8 mouse cellular contexts compared by ENCODE assay signal in the genomic region with DNA sequence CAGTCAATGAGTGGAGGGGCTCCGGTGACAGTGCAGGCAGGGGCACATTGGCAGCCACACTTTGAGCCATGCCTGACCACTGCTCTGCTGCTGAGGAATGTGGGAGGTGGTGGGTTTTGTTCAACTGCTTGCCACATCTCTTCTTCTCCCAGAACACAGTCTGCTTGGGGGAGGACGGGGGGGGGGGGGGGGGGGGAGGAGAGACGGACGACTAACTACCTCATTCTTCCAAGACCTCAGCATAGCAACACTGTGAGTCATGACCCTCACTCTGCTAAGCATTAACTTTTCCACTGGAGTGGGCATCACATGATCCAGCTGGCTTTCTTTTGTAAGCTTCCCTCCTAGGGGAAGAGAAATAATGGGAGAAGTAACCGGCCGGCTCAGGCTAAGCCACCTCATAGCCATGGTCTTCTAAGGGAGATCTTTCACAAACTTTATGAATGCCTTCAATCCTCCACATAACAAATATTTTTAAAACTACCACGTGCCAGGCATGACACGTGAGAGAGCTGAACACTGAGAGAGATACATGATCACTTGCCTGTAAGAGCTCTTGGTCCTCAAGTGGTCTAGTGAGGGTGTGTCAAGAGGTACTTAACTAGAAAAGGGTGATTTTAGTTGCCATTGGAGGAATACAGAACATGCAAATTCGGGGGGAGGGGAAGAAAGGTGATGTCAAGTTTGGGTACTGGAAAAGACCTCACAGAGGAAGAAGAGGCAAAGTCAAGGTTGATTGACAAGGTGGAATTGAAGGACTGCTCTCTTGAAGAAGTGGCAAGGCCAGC. TPM values are rescaled to one million over a fixed set of nuclear protein-coding genes. Genes with fewer than 3 reads are reported as not detected.
DNase-seq lines count a peak whose midpoint lies in the region; ATAC-seq and TF ChIP-seq lines count a peak whose summit lies in the region.

No protein-coding gene starts in this region.

- TF ChIP-seq POLR2A in limb, embryonic 14.5 days (IDR thresholded peaks at IDR 0.05; ENCODE audit: borderline replicate concordance, extremely low read depth, insufficient read depth, insufficient read length): no peak
- no peak for TF ChIP-seq POLR2A in thymus, adult 2 months (IDR thresholded peaks at IDR 0.05; ENCODE audit: control insufficient read depth, extremely low read depth, insufficient read depth, low read length, poor library complexity)

- H3K4me2 ChIP-seq in limb, embryonic 14.5 days (replicated peaks; ENCODE audit: low read depth, low read length, severe bottlenecking): no peak overlapping the region
- no peak overlapping the region for H3K4me2 ChIP-seq in stomach, embryonic 14.5 days (replicated peaks; ENCODE audit: low read depth, low read length)

- no peaks in the 10 kb centered on the region for H3K36me3 ChIP-seq in heart, embryonic 10.5 days
- no peaks in the 10 kb centered on the region for H3K36me3 ChIP-seq in limb, embryonic 14.5 days (ENCODE audit: control insufficient read depth, insufficient read depth, low read length)
- H3K36me3 ChIP-seq in stomach, embryonic 14.5 days (ENCODE audit: control insufficient read depth, insufficient read depth, low read length): no peaks in the 10 kb centered on the region
- no peaks in the 10 kb centered on the region for H3K36me3 ChIP-seq in thymus, adult 2 months (ENCODE audit: control insufficient read depth, insufficient read depth, low read length)

- ATAC-seq in limb, embryonic 14.5 days (ENCODE audit: low FRiP score, low read depth): 0 out of 2 replicates have a peak, but pooled peaks have one; percentile 57
- ATAC-seq in stomach, embryonic 14.5 days (ENCODE audit: insufficient number of reproducible peaks, insufficient read depth, low FRiP score, low read depth): peak; percentile 62; the same call in 1 of the 2 replicates
- ATAC-seq in megakaryocyte-erythroid progenitor cell, adult 5-6 weeks (replicated peaks; ENCODE audit: low FRiP score, low TSS enrichment, poor library complexity, severe bottlenecking): no peak

- H3K9ac ChIP-seq in limb, embryonic 14.5 days (ENCODE audit: low read depth, low read length, severe bottlenecking): no peak overlapping the region
- H3K9ac ChIP-seq in stomach, embryonic 14.5 days (replicated peaks; ENCODE audit: low read depth, low read length): no peak overlapping the region

- H3K9me3 ChIP-seq in heart, embryonic 10.5 days: no peaks in the 10 kb centered on the region
- H3K9me3 ChIP-seq in limb, embryonic 14.5 days (ENCODE audit: control insufficient read depth, low read length): no peaks in the 10 kb centered on the region
- no peaks in the 10 kb centered on the region for H3K9me3 ChIP-seq in stomach, embryonic 14.5 days (ENCODE audit: control insufficient read depth, low read depth, low read length)

- TF ChIP-seq CTCF in thymus, adult 2 months (IDR thresholded peaks at IDR 0.05; ENCODE audit: borderline replicate concordance, control insufficient read depth, extremely low read depth, insufficient read depth, low read length, poor library complexity): no peak

- DNase-seq in ovary, adult 18-20 months (ENCODE audit: low spot score): peak; percentile 31
- DNase-seq in ovary, postnatal 14 days (ENCODE audit: low spot score): no peak
- DNase-seq in heart, embryonic 10.5 days (ENCODE audit: low spot score): peak; percentile 86
- DNase-seq in limb, embryonic 14.5 days (ENCODE audit: low spot score): peak; percentile 39
- no peak for DNase-seq in thymus, adult 2 months
- DNase-seq in cerebellum, postnatal 10 days: no peak

- H3K27me3 ChIP-seq in heart, embryonic 10.5 days (ENCODE audit: insufficient read depth, poor library complexity, severe bottlenecking): no peaks in the 10 kb centered on the region
- no peaks in the 10 kb centered on the region for H3K27me3 ChIP-seq in limb, embryonic 14.5 days (ENCODE audit: control insufficient read depth, insufficient read depth, low read length)
- H3K27me3 ChIP-seq in stomach, embryonic 14.5 days (ENCODE audit: control insufficient read depth, insufficient read depth, low read length): no peaks in the 10 kb centered on the region
- no peaks in the 10 kb centered on the region; the same call in 1 of the 2 replicates for H3K27me3 ChIP-seq in thymus, adult 2 months (ENCODE audit: control insufficient read depth, insufficient read depth, low read length)

- peak overlapping the region; percentile 59 for H3K27ac ChIP-seq in heart, embryonic 10.5 days
- no peak overlapping the region for H3K27ac ChIP-seq in limb, embryonic 14.5 days (replicated peaks; ENCODE audit: low read depth, low read length)
- H3K27ac ChIP-seq in stomach, embryonic 14.5 days (ENCODE audit: low read length): peak overlapping the region; percentile 73
- H3K27ac ChIP-seq in thymus, adult 2 months (ENCODE audit: control insufficient read depth, insufficient read depth, low read length): no peak overlapping the region

- peaks cover 29% of the 10 kb centered on the region for H3K4me1 ChIP-seq in heart, embryonic 10.5 days
- peaks cover 8% of the 10 kb centered on the region for H3K4me1 ChIP-seq in limb, embryonic 14.5 days (ENCODE audit: control insufficient read depth, insufficient read depth, low read length)
- H3K4me1 ChIP-seq in stomach, embryonic 14.5 days (ENCODE audit: control insufficient read depth, insufficient read depth, low read length): peaks cover 46% of the 10 kb centered on the region
- H3K4me1 ChIP-seq in thymus, adult 2 months (replicated peaks; ENCODE audit: control insufficient read depth, insufficient read depth, low read length): peaks cover 14% of the 10 kb centered on the region

- no peak overlapping the region for H3K4me3 ChIP-seq in heart, embryonic 10.5 days
- no peak overlapping the region for H3K4me3 ChIP-seq in limb, embryonic 14.5 days (replicated peaks; ENCODE audit: low read length)
- no peak overlapping the region for H3K4me3 ChIP-seq in stomach, embryonic 14.5 days (ENCODE audit: low read depth, low read length)
- no peak overlapping the region for H3K4me3 ChIP-seq in thymus, adult 2 months (ENCODE audit: control insufficient read depth, insufficient read depth, low read length)

- 43% methylated on average over 9 of the region's 9 CpGs for WGBS in heart, embryonic 10.5 days
- 78% methylated on average over 6 of the region's 9 CpGs for WGBS in limb, embryonic 14.5 days
- WGBS in stomach, embryonic 14.5 days: 22% methylated on average over 9 of the region's 9 CpGs
- WGBS in thymus, adult 2 months: 93% methylated on average over 6 of the region's 9 CpGs

RNA-seq across cellular contexts. Expression of gene Myof, which starts 17.9 kb away (rescaled TPM):
- 4.0 and 4.6 TPM in 2 replicates for polyA plus RNA-seq in heart, embryonic 10.5 days (2016; fragmentation: Nextera tagmentation; extraction: Ambion mirVana)
- 32.8 and 35.9 TPM in 2 replicates for polyA plus RNA-seq in limb, embryonic 14.5 days (2012; rRNA removed)
- 19.7 and 21.8 TPM in 2 replicates for polyA plus RNA-seq in limb, embryonic 14.5 days (2014; fragmentation: Nextera tagmentation; extraction: Ambion mirVana)
- polyA plus RNA-seq in stomach, embryonic 14.5 days (2014; fragmentation: Nextera tagmentation; extraction: Ambion mirVana): 22.7 and 25.1 TPM in 2 replicates
- polyA plus RNA-seq in thymus, adult 2 months (2012; rRNA removed): 6.4 and 8.1 TPM in 2 replicates
- total RNA-seq in megakaryocyte-erythroid progenitor cell, adult 5-6 weeks (2014; fragmentation: Nextera tagmentation): not detected in 2 replicates
- total RNA-seq in megakaryocyte-erythroid progenitor cell, adult 5-6 weeks (2017): 0.23 and 0.53 TPM in 2 replicates

RNA-seq across cellular contexts. Expression of gene Cep55, which starts 29.4 kb away (rescaled TPM):
- 30.0 and 31.8 TPM in 2 replicates for polyA plus RNA-seq in heart, embryonic 10.5 days (2016; fragmentation: Nextera tagmentation; extraction: Ambion mirVana)
- polyA plus RNA-seq in limb, embryonic 14.5 days (2012; rRNA removed): 17.0 and 22.0 TPM in 2 replicates
- 20.3 and 21.0 TPM in 2 replicates for polyA plus RNA-seq in limb, embryonic 14.5 days (2014; fragmentation: Nextera tagmentation; extraction: Ambion mirVana)
- 28.5 and 33.3 TPM in 2 replicates for polyA plus RNA-seq in stomach, embryonic 14.5 days (2014; fragmentation: Nextera tagmentation; extraction: Ambion mirVana)
- polyA plus RNA-seq in thymus, adult 2 months (2012; rRNA removed): 8.4 and 10.4 TPM in 2 replicates
- total RNA-seq in megakaryocyte-erythroid progenitor cell, adult 5-6 weeks (2014; fragmentation: Nextera tagmentation): 3.9 and 4.6 TPM in 2 replicates
- total RNA-seq in megakaryocyte-erythroid progenitor cell, adult 5-6 weeks (2017): 4.7 and 8.2 TPM in 2 replicates

Comparison
In these comparisons a context has a peak if more than half of its experiments do, and no peak if none do; other contexts are left out.
1. DNase-seq: peak in ovary, adult 18-20 months (single experiment), heart, embryonic 10.5 days (single experiment) and limb, embryonic 14.5 days (single experiment); none in ovary, postnatal 14 days (single experiment), thymus, adult 2 months (single experiment) and cerebellum, postnatal 10 days (0 of 2).
2. H3K27ac ChIP-seq: peak in heart, embryonic 10.5 days (single experiment) and stomach, embryonic 14.5 days (single experiment); none in limb, embryonic 14.5 days (single experiment) and thymus, adult 2 months (single experiment).